Mouse (Mus musculus): ENCODE measurements around the gene Sap18. TPM values are rescaled to one million over a fixed set of nuclear protein-coding genes. Genes with fewer than 3 reads are reported as not detected.

The Sap18 gene
- polyA plus RNA-seq, 2 experiments = 6.0 to 18.0 TPM

- ATAC-seq (ENCODE audit: insufficient read depth) (no peak), DNase-seq (ENCODE audit: low read depth in 3 of 3, low spot score in 3 of 3) (no peak)
- Histone ChIP-seq H3K4me2 (ENCODE audit: low read depth) (no peak overlapping the region), H3K4me1 (replicated peaks; ENCODE audit: control insufficient read depth in 2 of 2, insufficient read depth in 2 of 2, low read length in 1 of 2) (peaks cover 5 to 11% of the 10 kb centered on the region in 2 experiments), H3K36me3 (replicated peaks; ENCODE audit: control insufficient read depth, insufficient read depth, low read depth) (peaks cover 73% of the 10 kb centered on the region), H3K9me3 (ENCODE audit: control insufficient read depth, low read length) (no peaks in the 10 kb centered on the region), H3K9ac (replicated peaks) (no peak overlapping the region), H3K4me3 (ENCODE audit: insufficient read depth in 1 of 2, low read depth in 2 of 2, low read length in 2 of 2) (no peak overlapping the region), H3K27ac (no peak overlapping the region), H3K27me3 (ENCODE audit: control insufficient read depth, insufficient read depth, low read length) (no peaks in the 10 kb centered on the region)
- 76% methylated on average over 4 of the region's 4 CpGs for WGBS (ENCODE audit: insufficient replicate concordance)
- no peak for TF ChIP-seq CTCF (IDR thresholded peaks at IDR 0.05; ENCODE audit: low read depth)
- TF ChIP-seq EP300 (IDR thresholded peaks at IDR 0.05; ENCODE audit: low read depth) = no peak
Measured at GRCm38 (mm10) chr14:57803731-57804130, 5.8 kb downstream of the Sap18 start.

GRCm38 (mm10) chr14:57808558-57808957 lies 10.6 kb downstream of the Sap18 start:
- no peak overlapping the region for H3K4me2 ChIP-seq (ENCODE audit: low read depth)
- ATAC-seq (ENCODE audit: insufficient read depth) (no peak), DNase-seq (ENCODE audit: low read depth in 3 of 3, low spot score in 3 of 3) (peak in 2 of 3 experiments; percentile 41 to 51)
- WGBS (ENCODE audit: insufficient replicate concordance) = 55% methylated on average over 5 of the region's 5 CpGs
- H3K9me3 ChIP-seq (ENCODE audit: control insufficient read depth, low read length) = no peaks in the 10 kb centered on the region
- H3K4me3 ChIP-seq (ENCODE audit: insufficient read depth in 1 of 2, low read depth in 2 of 2, low read length in 2 of 2) = no peak overlapping the region
- no peaks in the 10 kb centered on the region for H3K27me3 ChIP-seq (ENCODE audit: control insufficient read depth, insufficient read depth, low read length)
- TF ChIP-seq CTCF (IDR thresholded peaks at IDR 0.05; ENCODE audit: low read depth) (peak; percentile 81), EP300 (IDR thresholded peaks at IDR 0.05; ENCODE audit: low read depth) (no peak)
- peaks cover 66% of the 10 kb centered on the region for H3K36me3 ChIP-seq (replicated peaks; ENCODE audit: control insufficient read depth, insufficient read depth, low read depth)
- H3K27ac ChIP-seq = no peak overlapping the region
- no peak overlapping the region for H3K9ac ChIP-seq (replicated peaks)
- no peaks in the 10 kb centered on the region for H3K4me1 ChIP-seq (replicated peaks; ENCODE audit: control insufficient read depth in 2 of 2, insufficient read depth in 2 of 2, low read length in 1 of 2)

- no peaks in the 10 kb centered on the region for H3K4me1 ChIP-seq (replicated peaks; ENCODE audit: control insufficient read depth in 2 of 2, insufficient read depth in 2 of 2, low read length in 1 of 2)
- ATAC-seq (ENCODE audit: insufficient read depth) (no peak), DNase-seq (ENCODE audit: low read depth in 3 of 3, low spot score in 3 of 3) (no peak)
- H3K9ac ChIP-seq (replicated peaks) = no peak overlapping the region
- H3K27ac ChIP-seq = no peak overlapping the region
- H3K27me3 ChIP-seq (ENCODE audit: control insufficient read depth, insufficient read depth, low read length) = no peaks in the 10 kb centered on the region
- TF ChIP-seq EP300 (IDR thresholded peaks at IDR 0.05; ENCODE audit: low read depth) = no peak
- no peak for TF ChIP-seq CTCF (IDR thresholded peaks at IDR 0.05; ENCODE audit: low read depth)
- H3K4me3 ChIP-seq (ENCODE audit: insufficient read depth in 1 of 2, low read depth in 2 of 2, low read length in 2 of 2) = no peak overlapping the region
- no peaks in the 10 kb centered on the region for H3K9me3 ChIP-seq (ENCODE audit: control insufficient read depth, low read length)
- no peak overlapping the region for H3K4me2 ChIP-seq (ENCODE audit: low read depth)
- WGBS (ENCODE audit: insufficient replicate concordance) = 86% methylated on average over 2 of the region's 2 CpGs
- peaks cover 54% of the 10 kb centered on the region for H3K36me3 ChIP-seq (replicated peaks; ENCODE audit: control insufficient read depth, insufficient read depth, low read depth)
Measured at GRCm38 (mm10) chr14:57810886-57811285, 12.9 kb downstream of the Sap18 start.

- no peak overlapping the region for H3K9ac ChIP-seq (replicated peaks)
- 93% methylated on average over 5 of the region's 5 CpGs for WGBS (ENCODE audit: insufficient replicate concordance)
- no peaks in the 10 kb centered on the region for H3K27me3 ChIP-seq (ENCODE audit: control insufficient read depth, insufficient read depth, low read length)
- no peak overlapping the region for H3K4me2 ChIP-seq (ENCODE audit: low read depth)
- H3K27ac ChIP-seq = no peak overlapping the region
- peaks cover 55% of the 10 kb centered on the region for H3K36me3 ChIP-seq (replicated peaks; ENCODE audit: control insufficient read depth, insufficient read depth, low read depth)
- H3K4me1 ChIP-seq (replicated peaks; ENCODE audit: control insufficient read depth in 2 of 2, insufficient read depth in 2 of 2, low read length in 1 of 2) = no peaks in the 10 kb centered on the region
- no peaks in the 10 kb centered on the region for H3K9me3 ChIP-seq (ENCODE audit: control insufficient read depth, low read length)
- ATAC-seq (ENCODE audit: insufficient read depth) (no peak), DNase-seq (ENCODE audit: low read depth in 3 of 3, low spot score in 3 of 3) (no peak)
- no peak for TF ChIP-seq EP300 (IDR thresholded peaks at IDR 0.05; ENCODE audit: low read depth)
- no peak; the same call in 1 of the 2 replicates for TF ChIP-seq CTCF (IDR thresholded peaks at IDR 0.05; ENCODE audit: low read depth)
- no peak overlapping the region for H3K4me3 ChIP-seq (ENCODE audit: insufficient read depth in 1 of 2, low read depth in 2 of 2, low read length in 2 of 2)
Measured at GRCm38 (mm10) chr14:57811844-57812243, 13.9 kb downstream of the Sap18 start.

- Histone ChIP-seq H3K9ac (replicated peaks) (no peak overlapping the region), H3K27ac (no peak overlapping the region), H3K4me3 (ENCODE audit: insufficient read depth in 1 of 2, low read depth in 2 of 2, low read length in 2 of 2) (no peak overlapping the region), H3K4me1 (replicated peaks; ENCODE audit: control insufficient read depth in 2 of 2, insufficient read depth in 2 of 2, low read length in 1 of 2) (peaks cover 4 to 5% of the 10 kb centered on the region in 2 experiments), H3K36me3 (replicated peaks; ENCODE audit: control insufficient read depth, insufficient read depth, low read depth) (peaks cover 61% of the 10 kb centered on the region), H3K9me3 (ENCODE audit: control insufficient read depth, low read length) (no peaks in the 10 kb centered on the region), H3K27me3 (ENCODE audit: control insufficient read depth, insufficient read depth, low read length) (no peaks in the 10 kb centered on the region), H3K4me2 (ENCODE audit: low read depth) (no peak overlapping the region)
- no peak for DNase-seq (ENCODE audit: low read depth in 3 of 3, low spot score in 3 of 3)
- TF ChIP-seq EP300 (IDR thresholded peaks at IDR 0.05; ENCODE audit: low read depth) (no peak), CTCF (IDR thresholded peaks at IDR 0.05; ENCODE audit: low read depth) (no peak)
- ATAC-seq (ENCODE audit: insufficient read depth) = no peak
- WGBS (ENCODE audit: insufficient replicate concordance) = 13% methylated on average over 4 of the region's 4 CpGs
Measured at GRCm38 (mm10) chr14:57820839-57821238, 22.9 kb downstream of the Sap18 start.
